Mouse (Mus musculus) MEL (cell line): ENCODE measurements around the gene Gstk1. TPM values are rescaled to one million over a fixed set of nuclear protein-coding genes. Genes with fewer than 3 reads are reported as not detected.

Source experiments
- DNase-seq: peaks from one replicate; pipeline ENCODE4 v3.0.0; 2011; ENCODE audit warnings: low read depth, low spot score
- H3K27ac ChIP-seq: 2 replicates; pipeline ENCODE4 v1.5.1; 2012; ENCODE audit warnings: low read depth, mild to moderate bottlenecking, control low read depth, low read length, moderate library complexity; ENCODE audit not compliant: control insufficient read depth
- H3K27me3 ChIP-seq, 2 experiments: fragments of 150-350 bp in 1 of 2; sonication (generic) in 1 of 2; 2 replicates each; pipeline ENCODE4 v1.6.1; 2012; ENCODE audit warnings: low read length in 2 of 2, mild to moderate bottlenecking in 2 of 2, improper control_type of control experiment in 1 of 2, moderate library complexity in 1 of 2; ENCODE audit not compliant: insufficient read depth in 2 of 2, control insufficient read depth in 1 of 2
- H3K36me3 ChIP-seq, 2 experiments: 2 replicates each; pipeline ENCODE4 v1.6.1; 2012 to 2014; ENCODE audit warnings: low read length in 2 of 2, improper control_type of control experiment in 1 of 2, inconsistent platforms in 1 of 2, mild to moderate bottlenecking in 1 of 2; ENCODE audit not compliant: insufficient read depth in 2 of 2, control insufficient read depth in 1 of 2
- H3K4me1 ChIP-seq, 2 experiments: fragments of 150-350 bp in 1 of 2; sonication (generic) in 1 of 2; 2 replicates each; pipeline ENCODE4 v1.6.1; 2012; ENCODE audit warnings: low read length in 2 of 2, improper control_type of control experiment in 1 of 2, mild to moderate bottlenecking in 1 of 2; ENCODE audit not compliant: insufficient read depth in 2 of 2, control insufficient read depth in 1 of 2
- H3K4me3 ChIP-seq, 2 experiments: fragments of 150-350 bp in 1 of 2; sonication (generic) in 1 of 2; 2 replicates each; pipeline ENCODE4 v1.5.1; 2012; ENCODE audit warnings: low read depth in 2 of 2, low read length in 2 of 2, mild to moderate bottlenecking in 2 of 2, moderate library complexity in 2 of 2, control low read depth in 1 of 2, improper control_type of control experiment in 1 of 2; ENCODE audit not compliant: control insufficient read depth in 1 of 2, insufficient read depth in 1 of 2
- H3K79me2 ChIP-seq: 2 replicates; pipeline ENCODE4 v1.6.1; 2012; ENCODE audit warnings: mild to moderate bottlenecking, low read length, moderate library complexity; ENCODE audit not compliant: control insufficient read depth, poor library complexity, insufficient read depth
- H3K9ac ChIP-seq: 2 replicates; pipeline ENCODE4 v1.6.1; 2012; ENCODE audit warnings: low read depth, mild to moderate bottlenecking, control low read depth, low read length, moderate library complexity; ENCODE audit not compliant: control insufficient read depth, poor library complexity, severe bottlenecking
- H3K9me3 ChIP-seq: fragments of 150-350 bp; sonication (generic); replicated peaks from 2 replicates; pipeline ENCODE4 v1.6.1; 2012; ENCODE audit warnings: mild to moderate bottlenecking, low read length, improper control_type of control experiment, moderate library complexity; ENCODE audit not compliant: insufficient read depth
- BHLHE40 ChIP-seq: IDR thresholded peaks from 2 replicates; pipeline ENCODE4 v1.6.1; 2012; ENCODE audit warnings: low read depth, mild to moderate bottlenecking, inconsistent platforms, low read length, improper control_type of control experiment, borderline replicate concordance
- E2F4 ChIP-seq: IDR thresholded peaks from 2 replicates; pipeline ENCODE4 v1.6.1; 2011; ENCODE audit warnings: low read depth, low read length, improper control_type of control experiment, borderline replicate concordance
- EP300 ChIP-seq, 2 experiments: IDR thresholded peaks; 2 replicates each; pipeline ENCODE4 v1.6.1; 2011; ENCODE audit warnings: improper control_type of control experiment in 2 of 2, low read length in 2 of 2, low read depth in 1 of 2, mild to moderate bottlenecking in 1 of 2
- GATA1 ChIP-seq: IDR thresholded peaks from 2 replicates; pipeline ENCODE4 v1.6.1; 2011; ENCODE audit warnings: low read depth, low read length, improper control_type of control experiment
- HCFC1 ChIP-seq: IDR thresholded peaks from 2 replicates; pipeline ENCODE4 v1.6.1; 2012; ENCODE audit warnings: low read depth, mild to moderate bottlenecking, inconsistent platforms, low read length, improper control_type of control experiment, moderate library complexity
- JUND ChIP-seq: IDR thresholded peaks from 2 replicates; pipeline ENCODE4 v1.6.1; 2011; ENCODE audit warnings: low read depth, mild to moderate bottlenecking, improper control_type of control experiment, low read length
- MAX ChIP-seq: IDR thresholded peaks from 2 replicates; pipeline ENCODE4 v1.6.1; 2011; ENCODE audit warnings: low read length, improper control_type of control experiment
- MAZ ChIP-seq: IDR thresholded peaks from 2 replicates; pipeline ENCODE4 v1.6.1; 2012; ENCODE audit warnings: low read depth, mild to moderate bottlenecking, inconsistent platforms, low read length, improper control_type of control experiment
- MXI1 ChIP-seq: IDR thresholded peaks from 2 replicates; pipeline ENCODE4 v1.6.1; 2011; ENCODE audit warnings: mild to moderate bottlenecking, low read depth, low read length, improper control_type of control experiment
- MYB ChIP-seq: IDR thresholded peaks from 2 replicates; pipeline ENCODE4 v1.6.1; 2011; ENCODE audit warnings: mild to moderate bottlenecking, low read depth, low read length, improper control_type of control experiment
- MYC ChIP-seq: IDR thresholded peaks from 2 replicates; pipeline ENCODE4 v1.6.1; 2011; ENCODE audit warnings: low read depth, mild to moderate bottlenecking, low read length, improper control_type of control experiment, moderate library complexity
- NELFE ChIP-seq: IDR thresholded peaks from 2 replicates; pipeline ENCODE4 v1.6.1; 2011; ENCODE audit warnings: low read depth, low read length, improper control_type of control experiment
- POLR2A ChIP-seq, 2 experiments: IDR thresholded peaks; 2 replicates each; pipeline ENCODE4 v1.6.1; 2011 to 2012; ENCODE audit warnings: low read length in 2 of 2, mild to moderate bottlenecking in 2 of 2, control low read depth in 1 of 2, improper control_type of control experiment in 1 of 2, low read depth in 1 of 2, moderate library complexity in 1 of 2; ENCODE audit not compliant: control insufficient read depth in 1 of 2, insufficient read depth in 1 of 2, poor library complexity in 1 of 2
- POLR2AphosphoS2 ChIP-seq: IDR thresholded peaks from 2 replicates; pipeline ENCODE4 v1.6.1; 2011; ENCODE audit warnings: low read length, improper control_type of control experiment
- RAD21 ChIP-seq: IDR thresholded peaks from 2 replicates; pipeline ENCODE4 v1.6.1; 2011; ENCODE audit warnings: mild to moderate bottlenecking, low read depth, low read length, improper control_type of control experiment
- SMC3 ChIP-seq: IDR thresholded peaks from 2 replicates; pipeline ENCODE4 v1.6.1; 2011; ENCODE audit warnings: low read depth, low read length, improper control_type of control experiment
- TAL1 ChIP-seq: IDR thresholded peaks from 2 replicates; pipeline ENCODE4 v1.6.1; 2012; ENCODE audit warnings: mild to moderate bottlenecking, inconsistent platforms, low read length, moderate library complexity, mixed read lengths
- TBP ChIP-seq: IDR thresholded peaks from 2 replicates; pipeline ENCODE4 v1.8.0; 2011; ENCODE audit warnings: low read depth, low read length, improper control_type of control experiment
- UBTF ChIP-seq: IDR thresholded peaks from 2 replicates; pipeline ENCODE4 v1.6.1; 2012; ENCODE audit warnings: low read depth, mild to moderate bottlenecking, inconsistent platforms, low read length, improper control_type of control experiment, moderate library complexity, borderline replicate concordance; ENCODE audit not compliant: insufficient read depth
- USF1 ChIP-seq: IDR thresholded peaks from 2 replicates; pipeline ENCODE4 v1.6.1; 2014; ENCODE audit warnings: low read depth, mild to moderate bottlenecking, inconsistent platforms, low read length, improper control_type of control experiment, moderate library complexity
- ZC3H11A ChIP-seq: IDR thresholded peaks from 2 replicates; pipeline ENCODE4 v1.6.1; 2012; ENCODE audit warnings: low read depth, mild to moderate bottlenecking, inconsistent platforms, low read length, improper control_type of control experiment
- ZMIZ1 ChIP-seq: IDR thresholded peaks from 2 replicates; pipeline ENCODE4 v1.6.1; 2012; ENCODE audit warnings: low read depth, mild to moderate bottlenecking, inconsistent platforms, low read length, improper control_type of control experiment, moderate library complexity
- ZNF384 ChIP-seq: IDR thresholded peaks from 2 replicates; pipeline ENCODE4 v1.6.1; 2012; ENCODE audit warnings: low read depth, mild to moderate bottlenecking, inconsistent platforms, low read length, improper control_type of control experiment
- polyA plus RNA-seq, 2 experiments: library from polyadenylated mRNA; stranded (reverse) in 1 of 2; unstranded in 1 of 2; fragments of >175 nt in 1 of 2; fragments of >200 nt in 1 of 2; gene quantifications; 2 replicates each; pipeline versions ENCODE4 v1.2.1 to v1.2.4; 2012; ENCODE audit warnings: low replicate concordance in 2 of 2, low read depth in 1 of 2; ENCODE audit not compliant: insufficient read length in 2 of 2, insufficient read depth in 1 of 2, missing spikeins in 1 of 2
- total RNA-seq: library from RNA; depleted of rRNA; stranded (reverse); fragments of 300-350 nt; gene quantifications from 2 replicates; pipeline ENCODE4 v1.2.3, GENCODE M21; 2012

Gstk1 gene
- total and polyA plus RNA-seq, 3 experiments: 1.2 to 1.4 TPM; not detected in 1

GRCm38 (mm10) chr6:42287562-42287961 lies 41.8 kb downstream of the Gstk1 start:
- no peaks in the 10 kb centered on the region for H3K4me1 ChIP-seq
- no peak overlapping the region for H3K9ac ChIP-seq
- TF ChIP-seq ZC3H11A (no peak), UBTF (no peak), EP300 (IDR thresholded peaks at IDR 0.05; ENCODE audit: low read depth in 1 of 2, low read length in 2 of 2) (no peak), SMC3 (no peak), POLR2A (IDR thresholded peaks at IDR 0.05; ENCODE audit: control insufficient read depth in 1 of 2, insufficient read depth in 1 of 2, low read depth in 1 of 2, low read length in 2 of 2, poor library complexity in 1 of 2) (no peak), USF1 (no peak), TBP (no peak), MYB (no peak), NELFE (no peak), MAZ (no peak), E2F4 (no peak), MXI1 (no peak), ZNF384 (no peak), BHLHE40 (no peak), MAX (no peak), ZMIZ1 (no peak)
- H3K4me3 ChIP-seq: no peak overlapping the region
- no peak for DNase-seq
- H3K79me2 ChIP-seq: no peaks in the 10 kb centered on the region
- H3K9me3 ChIP-seq: no peaks in the 10 kb centered on the region
- no peaks in the 10 kb centered on the region for H3K27me3 ChIP-seq
- no peak overlapping the region for H3K27ac ChIP-seq
- no peaks in the 10 kb centered on the region; a peak in 1 of 4 replicates for H3K36me3 ChIP-seq

GRCm38 (mm10) chr6:42293327-42293726 lies 47.6 kb downstream of the Gstk1 start:
- DNase-seq: no peak
- Histone ChIP-seq H3K9me3 (no peaks in the 10 kb centered on the region), H3K27ac (no peak overlapping the region), H3K4me3 (no peak overlapping the region), H3K27me3 (no peaks in the 10 kb centered on the region), H3K4me1 (peaks cover 4 to 10% of the 10 kb centered on the region in 2 experiments), H3K79me2 (no peaks in the 10 kb centered on the region), H3K9ac (no peak overlapping the region), H3K36me3 (peaks cover 0 to 19% of the 10 kb centered on the region in 2 experiments; a peak in 2 of 4 replicates)
- TF ChIP-seq TAL1 (no peak), JUND (no peak), MAZ (no peak), MYB (no peak), RAD21 (no peak), POLR2AphosphoS2 (no peak), MAX (no peak), HCFC1 (no peak), SMC3 (no peak), GATA1 (no peak), E2F4 (no peak), MXI1 (no peak), ZNF384 (no peak), MYC (no peak)
- TF ChIP-seq, all 39 proteins: peak for 0
